Mouse (Mus musculus) layer of hippocampus, adult 9-11 months (tissue): ENCODE measurements at regions not wholly inside any gene's neighbourhood (a gene's known extent, or its start where the extent isn't known, plus 50 kb on each side); places are given as distances from the start of the nearest gene placed in this dataset.

Source experiments
- DNase-seq: peaks from one replicate; pipeline ENCODE4 v3.0.0; 2022

DNA sequence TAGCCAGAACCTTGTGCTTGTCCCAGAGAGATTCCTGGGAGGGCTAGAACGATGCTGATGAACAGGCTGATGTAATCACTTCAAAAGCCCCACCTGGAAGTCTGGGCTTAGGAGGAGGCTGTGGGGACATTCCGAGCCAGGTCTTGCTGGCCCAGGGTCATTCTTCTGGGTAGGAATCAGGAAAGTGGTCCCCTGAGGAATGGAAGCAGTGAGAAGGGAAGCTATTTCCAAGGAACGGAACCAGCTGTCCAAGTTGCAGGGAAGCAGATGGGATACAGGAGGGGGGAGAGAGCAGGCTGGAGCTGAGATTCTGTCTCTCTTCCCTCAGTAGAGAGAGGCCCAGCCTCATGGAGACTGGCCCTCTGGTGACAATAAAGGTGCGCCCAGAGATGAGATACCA lies 243.9 kb downstream of the Tcf7l2 start:
- peak; percentile 46 for DNase-seq

DNA sequence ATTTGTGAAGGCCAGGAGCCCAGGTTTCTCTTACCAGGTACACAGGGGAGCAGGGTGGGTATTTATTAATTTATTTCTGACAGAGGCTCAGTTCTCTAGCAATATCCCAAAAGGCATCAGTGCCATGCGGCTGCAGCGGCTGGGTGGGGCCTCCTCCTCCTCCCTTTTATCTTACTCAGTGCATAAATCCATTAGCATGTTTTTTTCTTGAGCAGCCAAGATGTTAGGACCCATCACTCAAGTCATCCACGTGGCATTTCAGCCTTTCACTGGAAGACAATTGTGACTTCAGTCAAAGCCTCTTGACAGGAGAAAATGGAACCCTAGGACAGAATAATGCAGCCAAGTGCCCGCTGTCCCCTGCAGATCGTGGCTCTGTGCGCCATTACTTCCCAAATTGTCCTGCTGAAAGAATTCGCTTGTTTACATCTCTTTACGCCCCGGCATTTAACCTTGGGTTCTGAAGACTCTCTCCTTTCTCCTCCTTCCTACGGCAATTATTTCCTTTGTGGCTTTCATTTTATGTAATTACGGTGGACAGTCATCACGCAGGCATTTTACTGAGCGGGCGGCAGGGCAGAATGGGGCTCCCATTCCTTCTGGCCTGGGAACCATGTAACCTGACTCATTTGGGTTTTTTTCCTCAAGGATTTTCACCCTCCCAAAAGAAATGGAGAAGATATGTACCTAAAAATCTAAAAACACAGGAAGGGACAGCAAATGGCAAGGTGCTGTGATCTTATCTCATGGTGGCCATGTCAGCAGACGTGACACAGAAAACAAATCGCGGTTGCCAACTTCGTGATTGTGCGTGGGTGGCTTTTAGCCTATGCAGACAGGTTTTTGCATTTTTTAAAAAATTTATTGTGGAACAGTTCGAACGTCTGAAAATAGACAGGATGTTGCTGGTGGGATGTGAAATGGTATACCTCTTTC lies 250.4 kb downstream of the Tcf7l2 start:
- DNase-seq = peak; percentile 58

DNA sequence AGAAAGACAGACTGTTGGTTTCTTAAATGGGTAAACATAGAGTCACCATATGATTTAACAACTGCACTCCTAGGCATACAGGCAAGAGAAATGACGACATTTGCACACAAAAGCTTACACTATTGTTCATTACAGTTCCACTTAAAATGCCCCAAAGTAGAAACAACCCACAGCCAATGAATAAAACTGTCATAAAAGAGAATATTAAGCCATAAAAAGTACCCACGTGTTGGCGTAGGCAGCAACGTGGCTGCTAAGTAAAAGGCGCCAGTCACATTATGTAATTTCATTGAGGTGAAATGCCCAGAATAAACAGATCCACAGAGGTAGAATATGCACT lies 251.1 kb downstream of the Tcf7l2 start:
- no peak for DNase-seq

DNA sequence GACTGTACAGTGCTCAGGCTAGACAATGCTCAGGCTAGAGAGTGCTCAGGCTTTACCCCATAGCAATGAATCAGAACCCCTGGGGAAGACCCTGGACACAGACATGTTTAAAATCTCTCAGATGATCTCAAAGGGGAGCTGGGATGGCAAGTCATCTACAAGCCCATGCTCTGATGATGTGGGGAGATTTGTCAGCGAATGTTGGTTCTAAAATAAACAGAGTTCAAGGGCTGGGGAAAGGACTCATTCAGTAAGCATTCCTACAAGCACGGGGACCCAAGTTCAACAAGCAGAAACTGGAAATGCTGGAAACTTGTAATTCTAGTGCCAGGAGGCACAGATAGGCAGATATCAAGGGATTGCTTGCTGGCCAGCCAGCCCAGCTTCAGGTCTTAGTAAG lies 254.1 kb downstream of the Tcf7l2 start:
- no peak for DNase-seq

DNA sequence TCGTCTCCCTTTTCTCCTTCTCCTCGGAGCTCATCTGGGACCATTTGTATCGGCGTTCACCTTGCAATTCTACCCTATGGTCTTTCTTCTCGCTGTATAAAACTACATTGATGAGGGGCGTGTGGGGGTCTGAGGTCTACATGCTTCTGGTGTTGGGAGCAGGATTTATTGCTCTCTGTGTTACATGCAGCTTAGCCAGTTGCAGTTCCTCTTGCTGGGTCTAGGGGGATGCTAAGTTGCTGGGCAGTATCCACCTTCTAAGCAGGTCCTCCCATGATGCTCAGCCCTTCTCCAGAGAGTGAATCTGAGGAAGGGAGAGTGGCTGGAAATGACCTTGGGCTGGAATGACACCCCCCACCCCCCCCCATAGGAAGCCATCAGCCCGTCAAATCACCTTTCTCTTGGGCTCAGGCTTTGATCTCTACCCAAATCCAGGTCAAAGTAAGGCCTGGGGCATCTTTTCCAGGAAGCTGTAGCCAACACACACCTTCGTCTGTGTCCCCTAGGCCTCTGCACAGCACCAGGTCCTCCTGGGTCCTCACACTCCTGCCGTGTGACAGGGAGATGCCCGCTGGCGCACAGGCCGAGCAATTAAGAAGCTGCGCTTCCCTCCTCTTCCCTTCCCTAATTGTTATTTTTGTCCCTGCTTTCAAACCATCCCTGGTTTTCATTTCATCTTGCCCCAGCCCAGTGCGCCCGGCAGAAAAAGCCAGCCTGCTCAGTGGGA lies 257.0 kb downstream of the Tcf7l2 start:
- no peak for DNase-seq

DNA sequence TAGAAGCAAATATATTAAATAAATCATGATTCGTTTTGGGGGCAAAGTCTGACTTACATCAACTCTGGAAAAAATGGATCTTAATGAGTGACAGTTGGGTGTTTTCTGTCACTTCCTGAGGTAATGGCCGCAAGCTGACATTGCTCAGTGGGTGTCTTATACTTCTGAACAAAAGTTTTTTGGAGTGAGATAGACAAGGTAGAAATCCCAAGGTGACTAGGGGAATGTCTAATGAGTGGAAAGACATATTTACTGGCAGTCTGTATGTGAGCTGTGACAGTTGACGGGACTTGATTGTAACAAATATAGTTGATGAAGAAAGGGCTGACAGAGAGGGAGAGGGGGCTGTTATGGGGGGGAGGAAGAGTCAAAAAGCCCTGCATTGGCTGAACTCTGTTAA lies 257.8 kb downstream of the Tcf7l2 start:
- DNase-seq = no peak

DNA sequence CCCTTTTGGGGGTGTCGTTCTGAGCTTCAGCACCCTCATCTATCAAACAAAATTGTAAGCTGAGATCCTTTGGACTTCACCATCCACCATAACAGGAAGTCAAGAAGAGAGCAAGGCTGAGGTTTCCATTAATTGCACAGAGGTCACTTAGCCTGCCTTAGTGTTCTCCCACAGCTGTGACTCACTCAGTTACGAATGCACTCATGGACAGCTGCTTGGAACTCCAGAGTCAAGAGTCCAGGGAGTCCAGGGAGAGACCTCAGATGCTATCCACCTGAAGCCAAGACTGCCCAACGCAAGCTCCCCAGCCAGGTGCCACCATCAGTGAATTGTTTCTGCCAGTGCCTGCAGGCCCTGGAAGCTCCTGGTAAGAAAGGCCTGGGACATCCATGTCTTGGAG lies 259.8 kb downstream of the Tcf7l2 start:
- DNase-seq = no peak

DNA sequence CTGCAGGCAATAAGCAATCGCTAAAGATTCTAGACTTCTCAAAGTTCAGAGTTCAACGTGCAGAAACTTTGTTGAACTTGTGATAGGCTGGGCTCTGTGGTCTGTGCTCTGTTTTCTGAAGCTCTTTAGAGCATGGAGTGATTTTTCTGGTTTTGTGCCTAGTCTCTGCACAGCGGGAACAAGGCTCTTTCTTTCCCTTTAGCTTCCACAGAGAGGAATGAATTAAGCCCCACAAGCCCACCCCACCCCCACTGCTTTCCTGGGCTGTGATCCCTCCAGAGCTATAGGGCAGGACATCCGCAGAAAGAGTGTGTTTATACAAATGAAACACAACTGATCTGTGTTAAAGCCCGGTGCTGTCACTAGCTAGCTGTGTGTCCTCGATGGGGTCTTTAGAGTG lies 264.3 kb downstream of the Tcf7l2 start:
- no peak for DNase-seq

DNA sequence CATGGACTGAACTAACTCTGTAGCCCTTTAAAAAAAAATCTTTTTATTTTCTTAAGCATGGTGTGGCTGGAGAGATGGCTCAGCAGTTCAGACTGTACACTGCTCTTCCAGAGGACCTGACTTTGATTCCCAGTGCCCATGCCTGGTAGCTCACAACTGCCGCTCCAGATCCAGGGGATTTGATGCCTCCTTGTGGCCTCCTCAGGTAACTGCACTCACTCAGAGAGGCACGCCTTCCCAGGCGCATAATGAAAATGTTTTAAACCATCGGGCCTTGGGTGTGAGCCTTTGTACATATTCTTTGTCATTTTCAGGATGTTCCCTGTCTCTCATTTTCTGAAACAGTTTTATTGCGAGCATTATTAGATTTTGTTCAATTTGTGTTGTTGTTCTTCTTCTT lies 265.8 kb downstream of the Tcf7l2 start:
- no peak for DNase-seq

DNA sequence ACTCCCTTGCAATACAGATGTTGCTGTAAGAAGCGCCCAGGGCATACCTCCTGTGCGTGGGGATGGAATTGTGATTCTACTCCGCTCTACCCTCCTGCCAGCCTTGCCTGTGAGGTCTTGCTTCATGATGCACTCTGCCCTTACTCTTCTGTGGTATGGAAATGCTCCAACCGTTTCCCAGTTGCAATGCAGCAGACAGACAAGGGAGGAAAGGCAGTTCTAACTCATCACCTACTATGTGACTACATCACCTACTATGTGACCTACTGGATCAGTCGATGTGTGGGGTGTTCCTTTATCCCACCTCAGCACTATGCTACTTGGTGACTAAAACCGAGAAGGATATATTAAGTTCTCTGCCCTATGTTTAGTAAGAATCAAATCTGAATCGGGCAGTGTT lies 269.1 kb downstream of the Tcf7l2 start:
- DNase-seq = no peak

DNA sequence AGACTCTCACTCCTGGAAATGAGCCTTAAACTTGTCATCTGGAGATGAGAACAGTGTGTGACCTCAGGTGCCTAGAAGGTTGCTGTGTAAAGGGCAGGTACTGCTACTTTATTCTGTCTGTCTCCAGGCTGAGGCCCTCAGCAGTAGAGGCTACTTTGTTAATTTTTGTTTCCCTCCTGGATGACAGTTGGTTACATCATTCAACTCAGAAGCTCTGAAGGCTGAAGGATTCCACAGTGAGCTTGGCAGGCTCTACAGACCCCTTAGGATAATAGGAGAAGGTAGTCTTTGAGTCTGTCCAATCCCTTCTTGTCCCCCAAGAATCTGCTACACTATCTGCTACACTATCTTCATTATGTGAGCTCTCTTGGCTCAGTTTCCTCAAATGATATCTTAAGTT lies 269.7 kb downstream of the Tcf7l2 start:
- DNase-seq = no peak

DNA sequence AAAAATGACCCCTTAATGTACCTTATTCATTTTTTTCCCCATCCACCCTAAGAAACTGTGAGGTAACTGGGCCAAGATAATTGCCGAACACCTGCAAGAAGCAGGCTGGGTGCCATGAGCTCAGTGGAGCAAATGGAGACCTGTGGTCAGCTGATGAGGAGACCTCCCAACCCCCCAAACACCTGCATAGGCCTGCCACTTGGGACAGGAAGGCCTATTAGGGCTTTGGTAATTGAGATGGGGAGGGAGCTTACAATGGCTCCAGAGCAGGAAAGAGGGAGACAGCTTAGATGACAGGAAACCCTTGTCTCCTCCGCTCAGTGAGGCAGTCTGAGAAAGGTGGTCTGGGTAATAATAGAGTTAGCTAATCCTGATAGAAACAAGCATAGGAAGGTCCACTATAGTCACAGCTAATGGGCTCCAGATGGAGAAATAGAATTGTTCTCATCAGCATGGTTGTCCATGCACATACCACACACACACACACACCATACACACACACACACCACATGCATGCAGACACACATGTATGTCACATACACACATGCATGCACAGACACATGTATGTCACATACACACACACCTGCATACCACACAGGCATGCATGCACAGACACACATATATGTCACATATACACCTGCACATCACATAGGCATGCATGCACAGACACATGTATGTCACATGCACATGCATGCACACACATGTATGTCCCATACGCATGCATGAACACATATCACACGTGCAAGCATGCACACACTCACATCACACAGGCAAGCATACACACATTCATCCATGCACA lies 270.2 kb upstream of the Habp2 start:
- no peak for DNase-seq

DNA sequence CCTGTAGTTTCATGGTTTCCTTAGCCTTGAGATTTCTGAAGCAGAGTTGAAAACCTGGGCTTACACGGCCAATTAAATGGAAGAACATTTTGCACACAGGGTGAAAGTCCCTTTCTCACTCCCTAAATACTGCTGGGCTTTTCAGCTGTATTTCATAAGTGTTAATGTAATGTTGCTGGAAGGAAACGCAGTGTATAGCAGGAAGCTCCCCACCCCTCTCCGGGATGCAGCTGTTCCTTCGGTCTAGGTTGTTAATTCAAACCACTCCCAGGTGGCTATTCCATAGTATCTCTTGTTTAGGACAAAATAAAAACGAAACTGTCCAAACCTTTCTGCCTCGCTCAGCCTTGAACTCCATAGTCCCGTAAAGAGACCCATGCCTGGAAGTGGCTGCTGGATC lies 269.4 kb upstream of the Habp2 start:
- DNase-seq = no peak

DNA sequence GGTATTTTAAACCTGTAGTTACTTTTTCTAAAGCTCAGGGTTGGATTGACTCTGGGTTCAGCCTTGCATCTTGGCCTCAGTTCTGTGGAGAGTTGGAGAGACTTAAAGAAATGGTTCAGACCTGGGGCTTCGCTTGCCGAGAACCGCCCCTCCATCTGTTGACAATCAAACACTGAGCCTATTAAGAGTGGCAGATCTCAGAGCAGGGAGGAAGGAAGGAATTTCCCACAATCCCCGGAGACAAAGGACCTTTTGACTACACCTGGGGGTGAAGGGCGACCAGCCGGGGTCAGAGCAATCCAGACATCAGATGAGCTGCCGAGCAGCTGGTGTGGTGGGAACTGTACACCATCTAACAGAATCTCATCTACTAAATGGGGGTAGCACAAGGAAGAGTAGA lies 267.8 kb upstream of the Habp2 start:
- no peak for DNase-seq

DNA sequence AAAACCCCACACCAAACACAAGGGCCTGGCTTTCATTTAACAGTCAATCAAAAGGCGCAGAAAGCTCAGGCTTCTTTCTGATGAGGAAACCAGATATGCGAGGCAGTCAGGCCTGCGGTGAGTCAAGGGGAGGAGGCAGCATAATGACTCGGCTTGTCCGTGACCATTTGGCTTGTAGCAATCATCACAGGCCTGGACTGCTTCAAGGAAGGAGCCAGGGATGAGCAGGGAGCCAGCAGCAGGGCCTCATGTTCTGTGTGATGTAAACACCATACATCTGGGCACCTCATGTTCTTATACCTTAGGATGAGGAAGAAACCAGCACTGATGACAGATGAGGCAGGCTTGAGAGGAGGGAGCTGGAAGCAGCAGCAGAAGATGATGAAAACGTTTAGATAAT lies 264.6 kb upstream of the Habp2 start:
- DNase-seq = no peak

DNA sequence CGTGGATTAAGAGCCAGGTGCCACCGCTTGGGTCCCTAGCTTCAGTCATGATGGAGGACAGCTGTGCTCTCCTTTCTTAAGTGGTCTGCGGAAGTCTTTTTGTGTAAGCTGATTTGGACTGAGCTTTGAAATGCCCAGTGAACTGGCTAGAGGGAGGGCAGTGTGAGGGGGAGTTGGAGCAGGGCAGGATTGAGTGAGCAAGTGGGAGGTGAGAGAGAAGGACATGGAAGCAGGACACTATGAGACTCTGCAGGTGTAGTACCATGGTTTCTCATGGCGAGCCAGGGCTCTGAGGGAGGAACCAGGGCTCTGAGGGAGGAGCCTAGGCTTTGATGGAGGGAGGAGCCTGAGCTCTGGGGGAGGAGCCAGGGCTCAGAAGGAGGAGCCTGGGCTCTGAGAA lies 262.3 kb upstream of the Habp2 start:
- DNase-seq = no peak

DNA sequence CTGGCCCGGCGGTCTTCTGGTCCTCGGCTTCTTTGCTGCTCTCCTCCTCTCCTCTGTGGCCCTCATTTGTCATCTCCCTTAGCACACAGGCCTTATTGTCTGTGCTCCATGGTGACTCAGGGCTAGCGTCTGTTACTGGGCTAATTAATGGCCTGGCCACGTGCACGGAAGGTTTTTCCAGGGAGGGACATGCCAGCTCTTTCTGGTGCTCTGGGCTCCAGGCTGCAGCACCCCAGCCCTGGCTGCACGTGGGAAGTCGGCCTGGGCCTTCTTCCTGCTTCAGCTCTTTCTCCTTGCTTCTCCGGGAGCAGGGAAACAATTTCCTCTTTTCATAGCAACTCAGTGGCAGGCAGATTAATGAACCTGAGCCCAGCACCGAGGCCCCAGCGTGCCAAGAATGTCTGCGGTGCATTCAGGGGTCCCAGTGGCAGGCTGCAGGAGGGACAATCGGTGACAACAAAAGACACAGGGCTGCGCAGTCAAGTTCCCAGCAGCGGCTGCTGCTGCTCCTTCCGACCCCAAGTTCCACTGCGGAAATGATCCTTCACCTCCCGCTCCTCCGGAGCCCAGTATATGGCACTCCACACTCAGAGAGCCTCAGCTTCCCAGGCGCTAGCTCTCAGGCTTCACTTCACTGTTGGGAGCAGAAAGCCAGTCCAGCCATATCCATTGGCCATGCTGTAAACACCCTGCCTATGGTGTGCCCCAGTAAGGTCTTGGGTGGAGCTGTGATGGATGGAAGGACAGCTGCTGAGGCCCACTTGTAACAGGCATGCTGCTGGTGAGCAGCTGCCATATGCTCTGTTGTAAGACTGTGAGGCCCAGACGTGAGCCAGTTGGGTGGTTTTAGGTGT lies 257.3 kb upstream of the Habp2 start:
- peak; percentile 84 for DNase-seq

DNA sequence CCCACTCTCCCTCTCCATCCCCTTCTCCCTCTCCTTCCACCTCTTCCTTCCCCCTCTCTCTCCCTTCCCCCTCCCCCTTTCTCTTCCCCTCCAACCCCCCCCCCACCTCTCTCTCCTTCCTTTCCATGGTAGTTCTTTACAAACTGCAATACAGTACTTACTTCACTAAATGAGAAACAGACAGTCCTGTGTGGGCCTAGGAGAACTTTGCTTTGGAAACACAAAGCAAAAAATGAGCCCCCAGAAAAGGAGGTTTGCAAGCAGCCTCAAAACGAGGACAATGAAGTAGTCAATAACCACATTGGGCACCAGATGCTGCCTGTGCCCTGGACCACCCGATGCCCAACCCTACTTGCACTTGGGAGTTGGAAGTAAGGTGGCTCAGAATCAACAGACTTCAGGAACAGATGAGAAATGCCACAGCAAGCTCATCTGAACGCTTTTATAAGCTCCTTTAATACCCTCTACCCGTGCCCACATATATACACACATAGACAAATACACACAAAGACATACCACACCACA lies 256.5 kb upstream of the Habp2 start:
- DNase-seq = no peak

DNA sequence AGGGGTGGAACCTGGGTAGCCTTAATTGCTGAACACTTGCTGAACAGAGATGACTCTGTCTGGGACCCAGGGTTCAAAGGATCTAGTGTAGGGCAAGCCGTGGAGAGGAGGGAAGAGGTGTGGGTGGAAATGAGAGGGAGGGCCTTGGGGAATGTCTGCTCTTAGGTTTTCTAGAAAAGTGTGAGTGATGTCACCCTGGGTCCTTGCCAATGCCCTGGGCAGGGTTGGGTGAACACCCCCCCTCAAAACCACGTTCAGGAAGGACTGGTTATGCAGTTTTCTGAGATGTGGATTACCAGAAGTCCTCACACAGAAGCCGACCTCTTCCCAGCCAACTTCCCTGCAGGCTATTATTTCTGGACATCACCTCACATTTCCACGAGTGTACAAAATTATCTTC lies 252.4 kb upstream of the Habp2 start:
- no peak for DNase-seq

DNA sequence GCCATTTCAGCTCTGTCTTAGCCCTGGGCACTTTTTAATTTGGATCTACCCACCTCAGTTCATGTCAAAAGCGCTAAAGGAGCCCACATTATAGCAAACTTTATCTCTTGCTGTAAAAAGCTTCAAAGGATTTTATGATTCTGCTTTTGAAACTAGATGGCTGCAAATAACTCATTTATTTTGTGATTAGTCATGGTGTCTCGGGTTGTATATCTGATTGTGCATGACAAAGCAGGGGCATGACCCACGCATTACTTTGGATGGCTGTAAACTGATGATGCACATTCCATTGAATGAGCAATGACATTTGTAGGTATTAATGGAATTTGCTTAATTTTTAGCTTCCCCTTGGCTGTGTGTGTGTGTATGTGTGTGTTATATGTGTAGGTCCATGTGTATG lies 249.4 kb upstream of the Habp2 start:
- no peak for DNase-seq

DNA sequence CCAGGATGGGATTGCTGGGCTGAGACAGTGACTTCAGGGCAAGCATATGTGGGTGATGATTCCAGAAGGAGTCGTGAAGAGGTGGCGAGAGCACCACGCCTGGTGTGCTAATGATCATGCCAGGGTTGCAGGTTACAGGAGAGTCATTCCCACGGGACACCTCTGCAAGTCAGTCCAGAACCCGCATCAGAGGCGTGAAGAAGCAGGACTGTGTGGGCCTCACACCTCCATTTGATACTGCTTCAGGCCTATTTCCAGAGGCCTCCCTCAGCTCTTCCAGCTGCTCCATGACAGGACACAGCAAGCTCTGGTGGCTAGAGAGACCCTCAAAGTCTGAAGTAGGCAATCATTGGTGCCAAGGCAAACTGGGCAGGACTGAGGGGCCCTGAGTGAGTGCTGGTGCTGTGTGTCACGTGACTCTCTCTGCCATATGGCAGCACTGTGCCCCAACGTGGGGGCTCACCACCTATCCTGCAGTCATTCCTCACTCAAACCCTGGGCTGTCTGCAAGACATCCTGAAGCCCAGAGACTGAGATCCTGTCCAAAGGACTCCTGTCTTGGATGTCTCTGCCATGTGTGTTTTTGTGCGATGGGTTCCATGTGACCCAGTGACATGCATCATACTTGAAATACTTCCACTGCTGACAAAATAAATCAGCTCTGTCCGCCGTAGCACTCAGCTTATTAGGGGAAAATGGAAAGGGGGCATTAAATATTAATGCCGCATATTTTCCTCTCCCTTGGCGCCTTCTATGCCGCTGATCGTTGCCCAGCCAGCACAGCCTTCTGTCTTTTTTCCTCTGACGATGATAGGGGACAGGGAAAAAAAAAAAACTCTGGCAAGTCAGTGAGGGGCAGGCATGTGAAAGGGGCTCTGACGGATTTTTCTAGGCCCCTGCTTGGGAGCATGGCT lies 247.6 kb upstream of the Habp2 start:
- DNase-seq = no peak
